Mouse (Mus musculus) left cerebral cortex, postnatal 36 days (tissue): ENCODE data around the gene Ccdc148. TPM values are rescaled to one million over a fixed set of nuclear protein-coding genes. Genes with fewer than 3 reads are reported as not detected.

Source experiments
- DNase-seq, 2 experiments: peaks; one replicate each; pipeline ENCODE4 v3.0.0; 2021 to 2022; ENCODE audit warnings: low spot score in 2 of 2, mixed read lengths in 1 of 2
- intact Hi-C: fragments of 180-260 bp; cut with DNase I; formaldehyde crosslinking; loops from one replicate; pipeline ENCODE4 v1.15.1; 2025
- total RNA-seq, 2 experiments: library from RNA; stranded (reverse); gene quantifications; 2 replicates each; pipeline ENCODE4 v1.2.3; 2021

Gene Ccdc148
- total RNA-seq, 2 experiments from 2014 or later = 11.1 to 12.2 TPM

GRCm38 (mm10) chr2:59181321-59182113 lies 21.0 kb upstream of the Ccdc148 start:
- no peak for DNase-seq
- intact Hi-C loops = no loop called here

GRCm38 (mm10) chr2:59179487-59179886 lies 19.0 kb upstream of the Ccdc148 start:
- DNase-seq = no peak
- intact Hi-C loops = no loop called here

GRCm38 (mm10) chr2:59178960-59179359 lies 18.5 kb upstream of the Ccdc148 start:
- no peak for DNase-seq

DNA sequence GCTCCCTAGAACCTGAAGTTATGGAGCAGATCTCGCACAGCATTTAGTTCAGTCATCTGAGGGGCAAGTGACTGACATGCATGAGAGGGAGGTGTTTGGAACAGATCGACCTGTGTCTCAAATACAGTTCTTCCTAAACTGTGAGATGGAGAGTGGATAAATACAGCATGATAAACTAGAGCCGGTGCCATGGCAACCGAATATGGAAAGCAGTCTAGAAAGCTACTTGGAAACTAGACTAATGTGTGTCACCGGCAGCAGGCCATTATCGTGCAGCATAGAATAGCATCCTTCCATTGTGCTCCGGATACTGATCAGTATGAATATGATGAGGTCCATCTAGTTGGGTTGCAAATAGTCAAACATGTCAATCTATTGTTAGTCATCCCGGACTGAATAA lies 17.7 kb upstream of the Ccdc148 start:
- intact Hi-C loops = no loop called here

More at GRCm38 (mm10) chr2:59178960-59179359, 18.5 kb upstream of the Ccdc148 start:
- intact Hi-C loops = no loop called here

DNA sequence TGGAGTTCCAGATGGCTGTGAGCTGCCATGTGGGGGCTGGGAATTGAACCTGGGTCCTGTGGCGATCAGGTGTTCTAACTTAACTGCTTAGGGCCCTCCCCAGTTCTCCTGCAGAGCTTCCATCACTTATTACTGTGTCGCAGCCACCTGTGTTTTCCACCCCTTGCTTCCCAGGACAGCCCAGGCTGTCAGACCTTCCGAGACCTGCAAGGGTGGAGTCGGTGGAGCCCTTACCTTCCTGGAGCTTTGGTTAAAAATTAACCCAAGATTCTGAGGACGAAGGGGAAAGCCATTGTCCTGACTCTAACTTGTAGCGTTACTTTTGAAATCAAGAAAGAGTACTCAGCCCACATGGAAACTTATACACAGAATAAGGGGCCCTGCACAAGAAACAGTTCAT lies 15.4 kb upstream of the Ccdc148 start:
- intact Hi-C loops = no loop called here
- DNase-seq = no peak

More for the DNA sequence above, 17.7 kb upstream of the Ccdc148 start:
- DNase-seq = no peak

GRCm38 (mm10) chr2:59171533-59171932 lies 11.1 kb upstream of the Ccdc148 start:
- intact Hi-C loops = no loop called here
- no peak for DNase-seq

GRCm38 (mm10) chr2:59170593-59170992 lies 10.1 kb upstream of the Ccdc148 start:
- intact Hi-C loops = no loop called here
- no peak for DNase-seq

DNA sequence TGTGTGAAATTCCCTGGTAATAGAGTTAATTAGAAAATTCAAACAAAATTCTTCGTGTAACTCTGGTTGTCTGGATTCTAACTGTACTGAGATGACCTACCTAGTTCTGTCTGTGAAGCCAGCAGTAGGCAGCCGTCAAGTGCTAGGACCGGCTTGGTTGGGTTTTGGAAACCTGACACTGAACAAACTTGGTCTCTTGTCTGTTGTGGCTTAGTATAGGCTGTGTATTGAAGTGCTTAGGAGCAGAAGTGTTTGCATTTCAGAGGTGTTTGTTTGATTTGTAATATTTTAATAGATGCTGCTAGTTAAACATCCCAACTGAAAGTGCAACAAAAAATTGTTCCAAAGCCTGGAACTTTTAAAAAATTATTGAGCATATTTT lies 9.7 kb upstream of the Ccdc148 start:
- intact Hi-C loops = no loop called here
- no peak for DNase-seq

DNA sequence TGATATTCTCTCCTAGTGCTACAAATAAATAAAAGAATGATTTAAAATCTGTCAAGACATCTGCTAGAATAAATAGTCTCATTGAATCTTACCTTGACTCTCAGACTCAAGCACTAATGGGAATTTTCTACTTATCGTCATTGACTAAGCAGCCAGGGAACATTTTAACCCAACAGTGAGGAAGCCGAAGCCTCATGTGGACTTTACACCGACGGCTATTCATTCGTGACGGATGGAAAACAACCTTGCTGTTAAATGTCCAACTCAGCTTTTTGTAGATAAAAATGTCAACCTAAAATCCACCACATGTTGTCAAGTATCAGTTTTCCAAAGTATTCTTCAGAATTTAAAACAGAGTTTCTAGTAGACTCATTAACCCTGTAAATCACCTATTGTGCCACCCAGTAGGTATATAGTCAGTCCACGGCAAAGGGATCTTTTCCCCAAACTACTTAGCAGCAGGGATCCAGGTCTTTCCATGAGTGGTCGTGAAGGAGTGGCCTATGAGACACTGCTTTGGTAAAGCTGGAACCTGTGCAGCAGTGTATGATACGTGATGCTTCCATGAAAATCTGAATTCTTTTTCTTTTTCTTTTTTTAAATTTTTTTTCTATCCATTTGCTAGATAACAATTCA lies 9.2 kb upstream of the Ccdc148 start:
- intact Hi-C loops = no loop called here
- DNase-seq = no peak

DNA sequence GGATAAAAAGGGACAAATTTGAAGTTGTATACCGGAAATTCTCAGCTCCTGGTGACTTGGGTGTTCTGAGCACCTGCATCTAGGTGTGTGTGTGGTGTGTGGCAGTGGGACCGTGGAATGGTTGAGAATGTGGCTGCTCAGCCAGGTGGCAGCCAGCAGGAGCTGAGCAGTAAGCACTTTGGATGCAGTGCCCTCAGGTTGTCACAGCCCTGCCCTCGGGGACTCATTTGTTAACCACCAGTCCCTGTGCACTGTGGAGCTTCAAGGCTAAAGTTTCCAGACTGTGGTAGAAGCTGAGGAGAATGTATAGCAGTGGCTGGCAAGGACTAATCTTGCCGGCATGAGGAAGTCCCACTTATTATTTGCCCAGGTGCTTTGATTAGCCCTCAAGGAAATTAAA lies 7.3 kb upstream of the Ccdc148 start:
- DNase-seq = no peak
- intact Hi-C loops = no loop called here

DNA sequence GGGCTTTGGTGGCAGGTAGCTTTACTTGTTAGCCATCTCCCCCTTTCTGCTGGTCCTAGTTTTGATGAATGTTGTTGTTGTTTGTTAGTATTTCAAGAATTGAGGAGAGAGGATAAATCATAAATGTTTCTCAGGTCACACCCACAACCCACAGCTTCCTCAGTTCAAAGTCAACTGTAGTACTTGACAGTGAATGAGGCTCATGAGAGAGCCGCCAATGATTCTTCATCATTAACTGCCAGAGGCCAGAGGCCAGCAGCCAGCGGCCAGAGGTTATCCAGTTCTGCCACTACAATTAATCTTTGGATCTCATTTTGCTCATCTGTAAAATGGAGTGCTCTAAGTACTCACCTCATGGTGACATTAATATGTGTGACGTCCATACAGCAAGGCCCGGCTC lies 6.5 kb upstream of the Ccdc148 start:
- intact Hi-C loops = no loop called here
- DNase-seq = no peak

- DNase-seq = peak in 1 of 2 experiments; percentile 11
- intact Hi-C loops = loop anchor here (5.0 kb wide), 3 partner anchors 190 to 330 kb away; no protein-coding TSS in a partner anchor
Measured at GRCm38 (mm10) chr2:59162285-59162600, 1.8 kb upstream of the Ccdc148 start.

DNA sequence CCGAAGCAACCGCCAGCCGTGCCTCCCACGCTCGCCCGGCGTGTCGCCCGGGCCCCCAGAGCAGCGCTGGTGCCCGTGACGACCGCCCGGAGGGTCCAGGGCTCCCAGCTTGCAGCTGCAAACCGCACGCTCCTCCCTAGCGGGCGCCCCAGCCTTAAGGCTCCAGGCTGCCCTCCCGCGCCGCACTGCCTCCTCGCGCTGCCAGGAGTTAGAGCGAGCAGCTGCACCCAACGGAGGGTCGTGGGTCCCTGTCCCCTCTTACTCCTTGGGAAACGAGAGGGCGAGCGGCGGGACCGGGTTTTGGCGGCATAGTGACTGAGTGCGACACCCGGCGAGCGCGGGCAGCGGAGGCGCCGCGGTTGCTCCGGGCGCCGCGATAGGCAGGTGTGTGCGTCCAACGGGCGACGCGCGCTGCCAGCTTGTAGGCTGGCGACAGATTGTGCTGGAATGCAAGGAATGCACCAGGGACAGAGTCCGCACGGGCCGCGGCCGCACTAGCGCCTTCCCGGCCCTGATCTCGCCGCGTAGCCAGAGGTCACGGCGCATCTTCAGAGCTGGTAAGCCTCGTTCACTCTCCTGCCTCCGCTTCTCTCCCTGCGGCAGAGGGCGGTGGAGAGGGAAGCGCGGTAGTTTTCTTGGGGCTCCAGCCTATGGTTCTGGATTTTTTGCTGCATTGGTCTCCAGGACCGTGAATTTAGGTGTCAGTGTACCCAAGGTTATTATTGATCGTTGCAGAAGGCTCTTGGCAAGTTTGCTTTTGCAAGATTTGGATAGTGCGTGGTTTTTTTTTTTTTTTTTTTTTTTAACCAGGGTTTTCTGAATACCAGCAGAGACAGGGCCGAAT lies 1.2 kb upstream of the Ccdc148 start:
- intact Hi-C loops = loop anchor here (5.0 kb wide), 3 partner anchors 191 to 329 kb away; no protein-coding TSS in a partner anchor

GRCm38 (mm10) chr2:59161021-59161440 lies 548 bp upstream of the Ccdc148 start:
- intact Hi-C loops = loop anchor here (5.0 kb wide), 3 partner anchors 191 to 329 kb away; no protein-coding TSS in a partner anchor
- DNase-seq = peak in 1 of 2 experiments; percentile 33

More for the DNA sequence above, 1.2 kb upstream of the Ccdc148 start:
- DNase-seq = peak; percentile 81 to 83

GRCm38 (mm10) chr2:59159961-59160604 lies 400 bp downstream of the Ccdc148 start:
- peak in 1 of 2 experiments; percentile 7 for DNase-seq
- intact Hi-C loops = loop anchor here (5.0 kb wide), 3 partner anchors 192 to 328 kb away; no protein-coding TSS in a partner anchor

DNA sequence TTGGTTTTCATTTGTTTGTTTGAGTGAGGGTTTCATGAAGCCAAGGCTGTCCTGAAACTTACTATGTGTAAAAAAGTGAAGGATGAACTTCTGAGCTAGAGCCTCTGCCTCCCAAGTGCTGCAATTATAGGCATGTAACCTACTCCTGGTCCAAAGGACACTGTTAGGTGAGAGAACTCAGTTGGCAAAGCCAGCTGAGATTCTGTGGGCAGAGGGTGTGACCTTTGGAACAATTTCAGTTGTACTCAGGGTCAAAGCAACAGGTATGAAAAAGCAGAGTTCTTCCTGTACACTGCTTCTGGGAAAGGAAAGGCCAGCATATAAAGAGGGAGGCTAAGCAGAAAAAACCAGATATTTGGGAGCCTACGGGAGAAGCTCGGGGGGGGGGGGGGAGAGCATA lies 2.4 kb downstream of the Ccdc148 start:
- intact Hi-C loops = no loop called here
- no peak for DNase-seq

- no peak for DNase-seq
Measured at GRCm38 (mm10) chr2:59155428-59155827, 5.1 kb downstream of the Ccdc148 start.

DNA sequence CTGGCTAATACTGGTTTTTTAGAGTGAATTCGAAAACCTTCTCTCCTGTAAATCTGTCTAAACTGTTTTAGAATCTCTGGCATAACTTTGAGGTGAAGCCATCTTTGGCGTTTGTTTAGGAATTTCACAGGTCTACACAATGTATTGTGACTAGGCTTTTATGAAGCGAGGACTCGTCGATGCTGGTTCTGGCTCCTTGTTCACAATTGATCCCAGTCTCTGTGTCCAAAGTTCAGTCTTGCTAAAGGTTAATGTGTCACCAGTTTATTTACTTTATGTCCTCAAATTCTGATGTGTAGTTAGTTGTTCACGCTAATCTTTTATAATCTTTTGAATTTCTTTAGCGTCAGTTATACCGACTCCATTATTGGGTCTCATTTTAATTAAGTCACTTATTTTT lies 29.4 kb downstream of the Ccdc148 start:
- intact Hi-C loops = no loop called here
- DNase-seq = no peak

More at GRCm38 (mm10) chr2:59155428-59155827, 5.1 kb downstream of the Ccdc148 start:
- intact Hi-C loops = no loop called here

GRCm38 (mm10) chr2:59129821-59130220 lies 30.7 kb downstream of the Ccdc148 start:
- no peak for DNase-seq
- intact Hi-C loops = no loop called here

- no peak for DNase-seq
- intact Hi-C loops = no loop called here
Measured at GRCm38 (mm10) chr2:59129023-59129422, 31.5 kb downstream of the Ccdc148 start.
